Mouse (Mus musculus) kidney, embryonic 16.5 days (tissue): Measurements from ENCODE around the gene Ppp4r4. TPM values are rescaled to one million over a fixed set of nuclear protein-coding genes. Genes with fewer than 3 reads are reported as not detected.

Experiments
- ATAC-seq: fragments of 200-750 bp; cut with Nextera tagmentation; 2 replicates; pipeline ENCODE4 v1.8.0; 2017; ENCODE audit warnings: moderate TSS enrichment; ENCODE audit not compliant: low FRiP score, low TSS enrichment
- H3K27ac ChIP-seq: fragments of 300-500 bp; sonication (generic); 2 replicates; pipeline ENCODE4 v1.5.1; 2014; ENCODE audit warnings: low read length
- H3K27me3 ChIP-seq: fragments of 300-500 bp; sonication (generic); 2 replicates; pipeline ENCODE4 v1.6.1; 2014; ENCODE audit warnings: low read length, control low read depth, mixed read lengths; ENCODE audit not compliant: insufficient read depth
- H3K36me3 ChIP-seq: fragments of 300-500 bp; sonication (generic); 2 replicates; pipeline ENCODE4 v1.6.1; 2014; ENCODE audit warnings: low read length, control low read depth, mixed read lengths; ENCODE audit not compliant: insufficient read depth
- H3K4me1 ChIP-seq: fragments of 300-500 bp; sonication (generic); 2 replicates; pipeline ENCODE4 v1.6.1; 2014; ENCODE audit warnings: low read length, control low read depth, mixed read lengths; ENCODE audit not compliant: insufficient read depth
- H3K4me2 ChIP-seq: fragments of 300-500 bp; sonication (generic); replicated peaks from 2 replicates; pipeline ENCODE4 v1.6.1; 2014; ENCODE audit warnings: low read depth, low read length
- H3K4me3 ChIP-seq: fragments of 300-500 bp; sonication (generic); 2 replicates; pipeline ENCODE4 v1.5.1; 2014; ENCODE audit warnings: mild to moderate bottlenecking, low read length
- H3K9ac ChIP-seq: fragments of 300-500 bp; sonication (generic); replicated peaks from 2 replicates; pipeline ENCODE4 v1.6.1; 2014; ENCODE audit warnings: low read length
- H3K9me3 ChIP-seq: fragments of 300-500 bp; sonication (generic); 2 replicates; pipeline ENCODE4 v1.6.1; 2016; ENCODE audit warnings: low read length, control low read depth
- WGBS: fragments of 180-500 bp; shearing (Covaris S2); extraction: QIAGEN DNeasy Blood & Tissue Kit; methylation state at CpG from one replicate; pipeline ENCODE4 v1.1.7; 2014; 5-methylcytosine and 5-hydroxymethylcytosine counted together
- polyA plus RNA-seq: library from polyadenylated mRNA; unstranded; fragments of >200 nt; fragmentation: Nextera tagmentation; extraction: Ambion mirVana; gene quantifications from 2 replicates; pipeline ENCODE4 v1.2.1, GENCODE M21; 2015

Gene Ppp4r4
- polyA plus RNA-seq, 1 experiment from 2014 or later, result 1.1 TPM

DNA sequence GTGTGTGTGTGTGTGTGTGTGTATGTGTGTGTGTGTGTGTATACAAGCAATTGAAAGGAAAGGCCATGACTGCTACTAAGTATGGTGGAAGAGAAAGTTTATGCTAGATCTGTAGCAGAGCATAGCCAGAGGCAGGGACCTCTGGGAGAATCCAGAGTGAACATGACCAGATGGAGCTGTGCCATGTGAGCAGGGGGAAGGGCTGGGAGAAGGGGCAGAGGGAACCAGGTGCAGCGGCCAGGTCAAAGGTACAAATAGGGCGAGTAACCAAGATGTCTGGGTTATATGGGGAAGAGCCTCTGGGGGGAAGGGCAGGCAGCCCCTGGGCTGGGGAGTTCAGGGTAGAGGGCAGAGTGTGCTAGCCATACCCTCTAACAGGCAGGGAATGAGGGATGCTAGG, 1.5 kb upstream of the Ppp4r4 start:
- H3K9me3 ChIP-seq, result no peaks in the 10 kb centered on the region
- no peak overlapping the region for H3K9ac ChIP-seq
- no peaks in the 10 kb centered on the region for H3K36me3 ChIP-seq
- ATAC-seq, result no peak
- H3K4me2 ChIP-seq, result no peak overlapping the region
- H3K4me3 ChIP-seq, result no peak overlapping the region
- peaks cover 9% of the 10 kb centered on the region for H3K4me1 ChIP-seq
- 65% methylated on average over 2 of the region's 2 CpGs for WGBS
- no peaks in the 10 kb centered on the region; the same call in 1 of the 2 replicates for H3K27me3 ChIP-seq
- H3K27ac ChIP-seq, result no peak overlapping the region

DNA sequence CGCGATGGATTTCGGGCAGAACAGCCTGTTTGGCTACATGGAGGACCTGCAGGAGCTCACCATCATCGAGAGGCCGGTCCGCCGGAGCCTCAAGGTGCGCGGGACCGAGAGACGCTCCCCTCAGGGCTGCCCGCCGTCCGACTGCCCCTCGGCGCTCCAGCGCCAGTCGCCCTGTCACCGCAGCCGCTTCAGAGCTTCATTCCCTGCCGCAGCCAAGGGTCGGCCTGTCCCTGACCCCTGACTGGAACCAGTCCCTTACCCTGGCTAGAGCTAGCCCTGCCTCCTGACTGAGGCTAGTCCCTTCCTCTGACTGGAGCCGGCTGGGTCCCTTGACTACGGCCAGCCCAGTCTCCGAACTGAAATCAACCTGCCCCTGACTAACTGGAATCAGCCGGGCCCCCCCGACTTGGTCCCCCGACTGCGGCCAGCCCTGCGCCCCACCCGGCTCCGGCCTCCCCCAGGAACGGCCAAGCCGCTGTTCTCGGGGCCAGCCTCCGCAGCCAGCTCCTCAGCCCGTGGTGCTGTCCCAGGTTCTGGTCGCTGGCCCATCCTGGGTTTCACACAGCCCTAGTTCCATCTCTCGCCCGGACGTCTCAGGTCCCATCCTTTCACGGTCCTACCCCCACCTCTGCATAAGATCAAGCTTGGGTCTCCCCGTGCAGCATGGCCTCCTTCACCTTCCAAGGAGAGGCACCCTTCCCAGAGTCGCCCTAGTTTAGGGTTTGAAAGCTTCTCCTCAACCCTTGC, 739 bp downstream of the Ppp4r4 start:
- Histone ChIP-seq H3K27ac (no peak overlapping the region), H3K4me1 (peaks cover 9% of the 10 kb centered on the region), H3K36me3 (no peaks in the 10 kb centered on the region), H3K4me2 (peak overlapping the region; percentile 99), H3K4me3 (peak overlapping the region; percentile 72), H3K9me3 (no peaks in the 10 kb centered on the region), H3K27me3 (no peaks in the 10 kb centered on the region; the same call in 1 of the 2 replicates), H3K9ac (peak overlapping the region; percentile 74)
- ATAC-seq, result peak; percentile 70
- WGBS, result 1% methylated on average over 37 of the region's 44 CpGs

DNA sequence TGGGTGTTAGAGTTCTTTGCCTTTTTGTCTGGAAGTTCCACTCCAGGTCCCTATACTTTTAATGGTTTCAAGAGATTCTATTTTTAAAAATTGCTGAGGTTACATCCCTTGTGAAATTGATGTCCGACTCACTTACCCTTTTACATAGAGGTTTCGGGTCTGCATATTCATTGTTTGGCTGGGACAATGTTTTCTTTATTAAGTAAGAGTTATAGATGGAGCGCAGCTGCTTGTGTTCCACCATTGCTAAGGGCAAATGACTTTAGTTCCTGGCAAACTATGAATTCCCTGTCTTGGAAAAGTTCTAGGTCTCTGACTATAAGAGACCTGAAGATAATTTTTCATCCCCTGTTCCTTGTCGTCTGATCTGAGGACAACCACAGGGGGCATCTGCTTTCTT, 8.3 kb downstream of the Ppp4r4 start:
- no peaks in the 10 kb centered on the region for H3K27me3 ChIP-seq
- ATAC-seq, result no peak
- WGBS, result 76% methylated on average over 4 of the region's 4 CpGs
- H3K9me3 ChIP-seq, result no peaks in the 10 kb centered on the region
- no peaks in the 10 kb centered on the region for H3K4me1 ChIP-seq
- no peak overlapping the region for H3K9ac ChIP-seq
- no peak overlapping the region for H3K27ac ChIP-seq
- no peaks in the 10 kb centered on the region for H3K36me3 ChIP-seq
- no peak overlapping the region for H3K4me2 ChIP-seq
- H3K4me3 ChIP-seq, result no peak overlapping the region

DNA sequence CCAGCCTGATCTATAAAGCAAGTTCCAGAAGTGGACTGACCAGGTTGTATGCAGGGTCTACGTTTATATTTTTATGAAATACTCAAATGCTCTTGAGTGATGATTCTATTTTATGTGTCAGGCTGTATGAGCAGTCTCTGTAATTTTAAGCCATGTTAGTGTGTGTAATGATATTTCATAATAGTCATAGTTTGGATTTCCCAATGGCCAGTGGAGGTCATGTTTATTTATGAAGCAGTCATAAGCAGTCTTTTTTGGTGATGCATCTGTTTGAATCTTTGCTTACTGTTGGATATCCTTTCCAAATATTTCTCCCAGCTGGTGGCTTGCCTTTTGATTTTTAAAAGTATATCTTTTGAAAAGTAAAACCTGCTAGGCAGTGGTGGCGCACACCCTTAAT, 11.3 kb downstream of the Ppp4r4 start:
- no peaks in the 10 kb centered on the region for H3K9me3 ChIP-seq
- no peak overlapping the region for H3K27ac ChIP-seq
- H3K9ac ChIP-seq, result no peak overlapping the region
- H3K36me3 ChIP-seq, result no peaks in the 10 kb centered on the region
- 92% methylated on average over 2 of the region's 2 CpGs for WGBS
- no peaks in the 10 kb centered on the region for H3K4me1 ChIP-seq
- H3K27me3 ChIP-seq, result no peaks in the 10 kb centered on the region
- H3K4me2 ChIP-seq, result no peak overlapping the region
- H3K4me3 ChIP-seq, result no peak overlapping the region
- no peak for ATAC-seq

DNA sequence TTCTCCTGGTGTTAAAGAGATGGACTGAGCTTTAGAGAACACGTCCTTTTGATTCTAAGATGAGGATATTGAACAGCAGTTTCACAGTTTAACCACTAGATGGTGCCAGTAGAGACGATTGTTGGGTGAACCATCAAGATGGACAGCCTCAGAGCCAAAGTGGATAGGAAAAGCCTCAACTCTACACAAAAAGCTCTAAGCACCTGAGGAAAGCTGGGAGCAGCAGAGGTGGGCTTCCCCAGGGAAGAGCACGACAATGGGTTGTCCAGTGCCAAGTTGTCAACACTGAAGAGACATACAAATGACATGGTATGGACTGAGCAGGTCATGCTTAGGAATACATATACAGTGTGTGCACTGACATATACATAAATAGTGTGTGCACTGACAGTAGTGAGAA, 12.1 kb downstream of the Ppp4r4 start:
- Histone ChIP-seq H3K9ac (no peak overlapping the region), H3K27me3 (no peaks in the 10 kb centered on the region), H3K4me3 (no peak overlapping the region), H3K36me3 (no peaks in the 10 kb centered on the region), H3K4me1 (no peaks in the 10 kb centered on the region), H3K9me3 (no peaks in the 10 kb centered on the region), H3K4me2 (no peak overlapping the region), H3K27ac (no peak overlapping the region)
- WGBS, result 4% methylated on average over 3 of the region's 3 CpGs
- ATAC-seq, result no peak

DNA sequence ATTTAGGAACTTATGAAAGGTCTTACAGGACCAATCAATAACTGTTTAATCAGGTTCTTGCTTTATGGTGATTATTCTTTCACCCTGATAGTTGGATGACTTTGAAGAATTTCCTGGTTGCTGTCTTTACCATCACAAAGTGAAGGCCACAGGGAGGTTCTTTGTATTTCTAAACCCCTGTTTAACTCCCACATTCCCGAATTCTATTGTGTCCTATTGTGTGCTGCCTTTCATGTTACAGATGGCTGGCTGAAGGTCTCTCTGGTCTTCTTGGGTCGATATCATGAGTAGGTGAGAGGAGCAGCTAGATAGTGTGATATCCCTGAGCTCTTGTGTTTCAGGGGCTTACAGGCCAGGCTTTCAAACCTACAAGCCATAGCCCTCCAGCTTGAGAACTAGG, 15.4 kb downstream of the Ppp4r4 start:
- Histone ChIP-seq H3K4me2 (no peak overlapping the region), H3K27ac (no peak overlapping the region), H3K27me3 (no peaks in the 10 kb centered on the region), H3K4me1 (no peaks in the 10 kb centered on the region), H3K4me3 (no peak overlapping the region), H3K9ac (no peak overlapping the region), H3K36me3 (no peaks in the 10 kb centered on the region), H3K9me3 (no peaks in the 10 kb centered on the region)
- WGBS, result 31% methylated on average over 2 of the region's 2 CpGs
- no peak for ATAC-seq

DNA sequence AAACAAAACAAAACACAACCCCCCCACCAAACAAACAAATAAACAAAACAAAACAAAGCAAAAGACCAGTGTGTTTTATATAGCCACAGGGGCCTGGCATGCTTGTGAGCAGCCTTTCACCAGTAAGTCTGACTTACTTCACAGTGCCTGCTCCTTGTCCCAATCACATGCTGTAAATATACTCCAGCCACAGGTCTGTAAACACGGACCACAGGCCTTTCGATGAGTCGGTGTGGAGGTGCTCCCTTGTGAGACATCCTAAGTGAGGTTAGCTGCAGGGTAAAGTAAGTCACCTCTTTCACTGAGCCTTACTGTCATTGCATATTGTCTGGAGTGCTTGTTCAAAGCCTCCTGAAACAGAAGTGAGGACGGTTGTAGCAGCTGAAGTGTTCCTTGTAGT, 16.4 kb downstream of the Ppp4r4 start:
- H3K4me1 ChIP-seq, result no peaks in the 10 kb centered on the region
- no peak overlapping the region for H3K9ac ChIP-seq
- ATAC-seq, result no peak
- H3K36me3 ChIP-seq, result no peaks in the 10 kb centered on the region
- H3K27ac ChIP-seq, result no peak overlapping the region
- no peak overlapping the region for H3K4me2 ChIP-seq
- 64% methylated on average over 4 of the region's 4 CpGs for WGBS
- H3K9me3 ChIP-seq, result no peaks in the 10 kb centered on the region
- no peaks in the 10 kb centered on the region for H3K27me3 ChIP-seq
- H3K4me3 ChIP-seq, result no peak overlapping the region

DNA sequence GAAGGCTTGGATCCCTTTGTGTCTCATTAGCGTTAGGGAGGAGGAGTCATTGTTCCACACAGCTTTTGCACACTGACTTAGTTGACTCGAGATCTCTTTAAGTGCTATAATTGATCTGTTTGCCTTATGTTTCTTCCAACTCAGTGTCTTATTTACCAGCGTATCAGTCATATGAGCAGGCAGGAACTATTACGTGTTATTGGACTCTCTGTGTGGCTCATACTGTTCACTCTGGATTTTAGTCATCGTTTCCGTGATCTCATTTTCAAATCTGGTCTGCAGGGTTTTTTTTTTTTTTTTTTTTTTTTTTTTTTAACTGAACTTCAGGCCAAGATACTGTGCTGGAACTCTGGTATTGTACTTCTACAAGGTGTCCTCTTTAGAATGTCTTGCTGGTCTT, 18.0 kb downstream of the Ppp4r4 start:
- no peaks in the 10 kb centered on the region for H3K9me3 ChIP-seq
- no peaks in the 10 kb centered on the region for H3K4me1 ChIP-seq

DNA sequence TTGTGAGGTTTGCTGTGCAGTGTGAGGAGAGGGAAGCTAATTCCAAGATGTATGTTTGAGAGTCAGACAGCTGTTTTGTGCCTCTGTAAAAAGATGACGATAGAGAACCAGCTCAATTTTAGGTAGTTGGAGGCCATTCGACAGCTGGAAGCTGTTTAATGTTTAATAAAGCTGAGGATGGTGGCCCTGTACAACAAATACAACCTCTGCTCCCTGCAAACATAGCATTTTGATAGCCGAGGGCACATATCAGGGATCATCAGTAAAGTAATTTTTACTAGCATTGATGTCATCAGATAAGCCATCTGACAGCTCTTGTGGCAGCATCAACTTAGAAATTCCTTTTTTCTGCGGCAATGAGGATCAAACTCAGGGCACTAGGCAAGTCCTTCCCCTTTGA, 19.3 kb downstream of the Ppp4r4 start:
- H3K4me1 ChIP-seq, result no peaks in the 10 kb centered on the region
- H3K9ac ChIP-seq, result no peak overlapping the region
- no peaks in the 10 kb centered on the region for H3K27me3 ChIP-seq
- no peak overlapping the region for H3K4me3 ChIP-seq
- ATAC-seq, result no peak
- no peak overlapping the region for H3K27ac ChIP-seq
- H3K36me3 ChIP-seq, result no peaks in the 10 kb centered on the region
- H3K9me3 ChIP-seq, result no peaks in the 10 kb centered on the region
- WGBS, result 70% methylated on average over 4 of the region's 4 CpGs
- H3K4me2 ChIP-seq, result no peak overlapping the region

More for the DNA sequence above, 18.0 kb downstream of the Ppp4r4 start:
- Histone ChIP-seq H3K36me3 (no peaks in the 10 kb centered on the region), H3K27ac (no peak overlapping the region), H3K27me3 (no peaks in the 10 kb centered on the region), H3K4me3 (no peak overlapping the region), H3K4me2 (no peak overlapping the region), H3K9ac (no peak overlapping the region)
- no peak for ATAC-seq
- WGBS, result 83% methylated on average over 6 of the region's 6 CpGs

DNA sequence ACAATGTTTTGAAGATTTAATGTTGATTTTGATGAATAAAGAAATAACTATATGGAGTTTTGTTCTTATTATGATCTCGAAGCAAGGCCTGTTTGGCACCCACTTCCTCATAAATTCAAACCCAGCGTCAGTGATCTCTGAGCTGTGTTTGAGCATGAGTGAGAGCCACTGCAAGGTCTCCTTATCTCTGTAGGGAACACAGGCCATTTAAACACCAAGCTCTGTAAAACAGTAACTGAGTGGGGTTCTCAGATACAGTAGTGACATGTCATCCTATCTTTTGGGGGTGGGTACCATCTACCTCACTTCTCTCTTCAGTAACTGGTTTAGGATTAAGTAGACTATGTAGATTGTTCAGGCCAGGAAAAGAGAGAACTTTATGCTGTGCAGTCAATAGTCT, 20.4 kb downstream of the Ppp4r4 start:
- H3K4me2 ChIP-seq, result no peak overlapping the region
- H3K4me3 ChIP-seq, result no peak overlapping the region
- H3K4me1 ChIP-seq, result no peaks in the 10 kb centered on the region
- 89% methylated on average over 2 of the region's 2 CpGs for WGBS
- ATAC-seq, result no peak
- H3K9me3 ChIP-seq, result no peaks in the 10 kb centered on the region
- H3K27me3 ChIP-seq, result no peaks in the 10 kb centered on the region
- H3K27ac ChIP-seq, result no peak overlapping the region
- H3K9ac ChIP-seq, result no peak overlapping the region
- no peaks in the 10 kb centered on the region for H3K36me3 ChIP-seq
